Mouse (Mus musculus): ENCODE measurements around the gene Hdlbp.

DNA sequence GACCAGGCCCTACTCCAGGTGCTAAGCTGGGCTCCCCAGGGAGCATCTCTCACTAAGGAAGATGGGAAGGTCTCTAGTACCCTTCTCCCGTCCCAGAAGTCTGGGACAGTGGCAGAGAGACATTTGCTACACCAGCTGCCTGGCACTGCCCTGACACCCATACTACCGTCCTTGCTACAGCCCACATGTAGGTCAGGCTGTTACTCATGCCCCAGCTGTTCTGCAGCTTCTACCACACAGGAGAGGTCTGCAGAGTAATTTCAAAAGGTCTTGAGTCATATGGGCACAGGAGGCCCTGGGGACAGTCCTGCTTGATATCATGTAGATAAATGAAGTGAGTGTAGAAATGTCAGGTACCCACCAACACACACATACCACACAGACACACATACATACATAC is 89.7 kb downstream of the Hdlbp start:
- TF ChIP-seq CTCF (IDR thresholded peaks at IDR 0.05; ENCODE audit: borderline replicate concordance, insufficient read depth, low read length) (no peak), POLR2A (IDR thresholded peaks at IDR 0.05; ENCODE audit: low read depth, low read length) (no peak)

Data from embryonic fibroblast, embryonic 13.5 days (primary cell).